Mouse (Mus musculus): ENCODE results near the gene Vstm2l. TPM values are rescaled to one million over a fixed set of nuclear protein-coding genes. Genes with fewer than 3 reads are reported as not detected.

Gene Vstm2l
- polyA plus RNA-seq, 1 experiment = not detected

DNA sequence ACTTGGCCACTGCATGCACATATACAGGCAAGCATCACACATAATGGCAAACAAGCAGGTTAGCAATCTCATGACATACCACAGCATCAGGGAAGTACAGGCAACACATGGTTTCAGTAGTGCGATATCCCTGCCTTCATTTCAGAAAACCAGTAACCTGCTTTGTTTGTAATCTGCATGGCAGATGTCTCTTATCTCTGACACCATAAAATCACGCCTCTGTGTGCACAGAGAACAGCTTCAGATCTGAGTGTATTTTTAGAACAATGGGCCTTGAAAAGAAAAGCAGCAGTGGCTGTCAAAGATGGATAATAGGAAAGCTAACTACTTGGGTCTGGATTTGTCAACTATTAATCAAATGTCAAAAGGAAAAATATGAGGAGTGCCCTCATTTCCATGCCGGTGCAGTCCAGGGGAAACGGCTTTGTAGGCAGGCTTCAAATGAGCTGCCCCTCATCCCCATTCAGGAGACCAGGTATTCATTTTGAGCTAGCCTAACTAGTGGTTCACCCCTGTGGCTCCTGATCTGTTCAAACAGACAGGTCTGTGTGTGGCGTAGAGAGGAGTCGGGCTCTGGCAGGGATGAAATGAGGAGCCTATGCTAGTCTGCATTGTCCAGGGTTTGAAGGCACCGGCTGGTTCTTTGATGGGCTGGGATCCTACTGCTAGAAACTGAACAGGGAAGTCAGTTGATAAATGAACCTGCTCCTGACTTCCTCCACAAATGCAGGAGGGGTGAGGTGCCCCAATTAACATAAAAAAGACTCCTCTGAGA, 74.2 kb downstream of the Vstm2l start:
- Histone ChIP-seq H3K9me3 (replicated peaks; ENCODE audit: control insufficient read depth, insufficient read depth, low read length, poor library complexity, severe bottlenecking) (no peaks in the 10 kb centered on the region), H3K9ac (ENCODE audit: low read depth, poor library complexity, severe bottlenecking) (no peak overlapping the region), H3K27ac (ENCODE audit: insufficient read depth, low read length) (no peak overlapping the region), H3K27me3 (ENCODE audit: control insufficient read depth, insufficient read depth, low read length, poor library complexity, severe bottlenecking) (no peaks in the 10 kb centered on the region), H3K36me3 (ENCODE audit: control insufficient read depth, insufficient read depth, low read length, poor library complexity, severe bottlenecking) (peaks cover 9% of the 10 kb centered on the region), H3K4me1 (ENCODE audit: control insufficient read depth, insufficient read depth, low read length) (no peaks in the 10 kb centered on the region), H3K4me3 (ENCODE audit: low read depth, low read length) (no peak overlapping the region)
- TF ChIP-seq EP300 (IDR thresholded peaks at IDR 0.05; ENCODE audit: insufficient read depth, low read depth, low read length) (no peak), POLR2A (IDR thresholded peaks at IDR 0.05; ENCODE audit: insufficient read depth, low read length) (no peak), CTCF (IDR thresholded peaks at IDR 0.05; ENCODE audit: low read depth, low read length) (no peak)

DNA sequence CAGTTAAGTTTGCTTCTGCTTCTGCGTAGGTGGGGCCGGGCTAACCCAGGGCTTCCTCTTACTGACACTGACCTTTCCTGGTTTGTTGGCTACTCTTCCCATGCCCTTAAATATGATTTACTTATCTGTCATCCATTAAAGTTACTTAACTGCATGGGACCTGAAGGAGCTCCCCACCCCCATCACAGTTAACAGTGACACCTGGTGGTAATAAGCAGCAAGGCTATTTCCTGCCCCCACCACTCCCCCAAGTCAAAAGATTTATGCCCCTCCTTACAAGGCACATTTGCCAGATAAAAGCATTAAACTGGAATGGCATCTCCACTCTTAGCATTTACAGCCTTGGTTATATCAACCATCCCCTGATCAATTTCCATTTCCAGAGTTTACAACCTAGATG, 75.5 kb downstream of the Vstm2l start:
- TF ChIP-seq POLR2A (IDR thresholded peaks at IDR 0.05; ENCODE audit: insufficient read depth, low read length) (no peak), EP300 (IDR thresholded peaks at IDR 0.05; ENCODE audit: insufficient read depth, low read depth, low read length) (no peak), CTCF (IDR thresholded peaks at IDR 0.05; ENCODE audit: low read depth, low read length) (peak; percentile 29)
- H3K4me1 ChIP-seq (ENCODE audit: control insufficient read depth, insufficient read depth, low read length) = no peaks in the 10 kb centered on the region
- H3K27me3 ChIP-seq (ENCODE audit: control insufficient read depth, insufficient read depth, low read length, poor library complexity, severe bottlenecking) = no peaks in the 10 kb centered on the region
- H3K9ac ChIP-seq (ENCODE audit: low read depth, poor library complexity, severe bottlenecking) = no peak overlapping the region
- no peaks in the 10 kb centered on the region for H3K9me3 ChIP-seq (replicated peaks; ENCODE audit: control insufficient read depth, insufficient read depth, low read length, poor library complexity, severe bottlenecking)
- H3K4me3 ChIP-seq (ENCODE audit: low read depth, low read length) = no peak overlapping the region
- peaks cover 9% of the 10 kb centered on the region for H3K36me3 ChIP-seq (ENCODE audit: control insufficient read depth, insufficient read depth, low read length, poor library complexity, severe bottlenecking)
- no peak overlapping the region for H3K27ac ChIP-seq (ENCODE audit: insufficient read depth, low read length)

DNA sequence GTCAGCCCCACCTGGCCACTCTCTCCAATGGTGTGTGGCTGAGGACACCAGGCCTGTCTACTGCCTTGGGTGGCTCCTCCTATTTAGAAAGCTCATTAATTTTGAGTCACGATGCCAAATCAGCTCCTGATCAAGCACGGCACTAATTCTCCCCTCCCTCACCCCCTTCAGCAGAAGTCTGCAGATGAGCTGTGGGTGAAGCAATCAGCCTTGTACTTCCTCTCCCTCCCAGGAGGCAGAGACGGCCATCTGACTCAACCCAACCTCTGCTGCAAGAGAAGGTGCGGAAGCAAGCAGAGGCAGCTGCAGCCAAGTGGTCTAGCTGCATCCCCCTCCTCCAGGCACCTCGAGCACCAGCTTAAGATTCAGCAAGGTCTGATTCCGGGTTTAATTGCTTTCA, 76.6 kb downstream of the Vstm2l start:
- Histone ChIP-seq H3K4me3 (ENCODE audit: low read depth, low read length) (no peak overlapping the region), H3K36me3 (ENCODE audit: control insufficient read depth, insufficient read depth, low read length, poor library complexity, severe bottlenecking) (peaks cover 15% of the 10 kb centered on the region), H3K27ac (ENCODE audit: insufficient read depth, low read length) (no peak overlapping the region), H3K4me1 (ENCODE audit: control insufficient read depth, insufficient read depth, low read length) (no peaks in the 10 kb centered on the region), H3K27me3 (ENCODE audit: control insufficient read depth, insufficient read depth, low read length, poor library complexity, severe bottlenecking) (no peaks in the 10 kb centered on the region), H3K9ac (ENCODE audit: low read depth, poor library complexity, severe bottlenecking) (no peak overlapping the region), H3K9me3 (replicated peaks; ENCODE audit: control insufficient read depth, insufficient read depth, low read length, poor library complexity, severe bottlenecking) (no peaks in the 10 kb centered on the region)
- no peak for TF ChIP-seq EP300 (IDR thresholded peaks at IDR 0.05; ENCODE audit: insufficient read depth, low read depth, low read length)
- no peak for TF ChIP-seq CTCF (IDR thresholded peaks at IDR 0.05; ENCODE audit: low read depth, low read length)
- TF ChIP-seq POLR2A (IDR thresholded peaks at IDR 0.05; ENCODE audit: insufficient read depth, low read length) = no peak

DNA sequence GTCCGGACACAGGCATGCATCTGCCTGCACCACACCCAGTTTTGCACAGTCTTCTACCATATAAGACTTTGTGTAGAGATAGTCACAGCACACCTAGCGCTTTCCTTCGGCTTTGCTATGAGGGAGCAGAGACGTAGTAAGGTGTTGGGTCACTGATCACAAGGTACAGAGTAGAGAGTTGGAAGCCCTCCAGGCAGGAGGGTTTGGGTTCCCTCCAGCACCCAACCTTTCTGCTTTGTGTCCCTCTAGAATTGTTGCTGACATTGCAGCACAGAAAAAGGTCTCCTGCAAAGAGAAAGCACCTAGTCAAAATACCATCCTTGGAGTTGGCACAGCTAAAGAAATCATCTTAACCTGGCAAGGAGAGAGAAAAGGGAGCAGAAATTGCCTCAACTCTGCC, 78.0 kb downstream of the Vstm2l start:
- TF ChIP-seq EP300 (IDR thresholded peaks at IDR 0.05; ENCODE audit: insufficient read depth, low read depth, low read length) = no peak
- TF ChIP-seq CTCF (IDR thresholded peaks at IDR 0.05; ENCODE audit: low read depth, low read length) = no peak
- TF ChIP-seq POLR2A (IDR thresholded peaks at IDR 0.05; ENCODE audit: insufficient read depth, low read length) = no peak
- H3K4me1 ChIP-seq (ENCODE audit: control insufficient read depth, insufficient read depth, low read length) = no peaks in the 10 kb centered on the region
- peaks cover 19% of the 10 kb centered on the region for H3K36me3 ChIP-seq (ENCODE audit: control insufficient read depth, insufficient read depth, low read length, poor library complexity, severe bottlenecking)
- H3K4me3 ChIP-seq (ENCODE audit: low read depth, low read length) = no peak overlapping the region
- H3K27me3 ChIP-seq (ENCODE audit: control insufficient read depth, insufficient read depth, low read length, poor library complexity, severe bottlenecking) = no peaks in the 10 kb centered on the region
- H3K9me3 ChIP-seq (replicated peaks; ENCODE audit: control insufficient read depth, insufficient read depth, low read length, poor library complexity, severe bottlenecking) = no peaks in the 10 kb centered on the region
- H3K27ac ChIP-seq (ENCODE audit: insufficient read depth, low read length) = no peak overlapping the region
- no peak overlapping the region for H3K9ac ChIP-seq (ENCODE audit: low read depth, poor library complexity, severe bottlenecking)

Other genes starting within 250 kb of the Vstm2l start
- gene Ctnnbl1, start 177.3 kb upstream of the Vstm2l start, polyA plus RNA-seq (2011; ENCODE audit: insufficient read depth, insufficient read length, low read depth, missing spikeins) = 37.2 and 38.0 TPM in 2 replicates
- gene Tti1, start 113.8 kb downstream of the Vstm2l start, polyA plus RNA-seq (2011; ENCODE audit: insufficient read depth, insufficient read length, low read depth, missing spikeins) = 44.6 and 48.5 TPM in 2 replicates
- gene Rprd1b, start 113.8 kb downstream of the Vstm2l start, polyA plus RNA-seq (2011; ENCODE audit: insufficient read depth, insufficient read length, low read depth, missing spikeins) = 17.4 and 18.6 TPM in 2 replicates
- gene Tgm2, start 231.8 kb downstream of the Vstm2l start, polyA plus RNA-seq (2011; ENCODE audit: insufficient read depth, insufficient read length, low read depth, missing spikeins) = 18.4 and 23.2 TPM in 2 replicates

All from ES-Bruce4 (cell line).